Mouse (Mus musculus): ENCODE data around the gene Pirt. TPM values are rescaled to one million over a fixed set of nuclear protein-coding genes. Genes with fewer than 3 reads are reported as not detected.

Pirt gene
- not detected in 4 replicates for total RNA-seq (2023; ENCODE audit: inconsistent age)

DNA sequence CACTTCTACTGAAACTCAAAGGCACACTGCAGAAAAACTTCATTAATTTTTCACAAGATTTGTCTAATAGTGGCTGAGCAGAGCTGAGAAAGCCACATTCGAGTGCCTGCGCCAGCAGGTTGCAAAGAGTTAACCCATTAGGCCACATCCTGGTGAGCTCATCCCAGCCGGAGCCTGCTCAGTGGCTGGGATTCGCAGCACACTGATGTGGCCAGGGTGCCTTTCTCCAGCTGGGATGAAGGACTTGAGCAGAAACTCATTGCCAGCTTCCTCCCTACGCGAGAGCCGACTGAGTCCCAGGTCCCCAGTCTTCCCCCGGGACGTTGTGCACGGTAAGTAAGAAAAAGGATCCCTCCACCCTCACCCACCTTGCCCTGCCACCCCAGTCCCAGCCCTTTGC is at the start of gene Pirt:
Gene Pirt, plus strand, starts transcription at position 171 of the 400 bp plus-strand sequence.

DNA sequence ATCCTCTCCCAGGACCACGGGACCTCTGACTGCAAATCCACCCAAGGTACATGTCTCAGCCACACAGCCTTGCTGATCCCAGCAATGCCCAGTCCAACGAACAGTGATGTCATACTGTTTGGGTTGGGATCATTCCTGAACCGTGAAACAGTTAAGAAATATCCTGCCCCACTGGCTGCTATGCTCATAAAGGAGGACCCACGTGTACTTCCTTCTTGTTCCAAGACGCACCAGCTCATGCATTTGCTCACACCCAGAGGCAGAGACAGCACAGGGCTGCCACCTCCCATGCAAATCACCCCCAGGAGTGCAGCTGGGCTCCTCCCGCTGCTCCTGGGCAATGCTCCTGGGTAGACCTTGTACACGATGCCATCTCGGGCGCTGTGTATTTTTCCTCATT is 44.5 kb downstream of the Pirt start, which contains the start of gene Tmem238l:
Gene Tmem238l, plus strand, starts transcription at position 336 of the 400 bp plus-strand sequence.

Other genes starting within 250 kb of the Pirt start
- gene Tmem238l, start 44.7 kb downstream of the Pirt start, total RNA-seq (2023; ENCODE audit: inconsistent age): not detected in 4 replicates
- gene Tmem220, start 113.2 kb downstream of the Pirt start, total RNA-seq (2023; ENCODE audit: inconsistent age): 0.80 to 1.4 TPM (median 0.96 TPM) in 4 replicates
- gene Adprm, start 140.6 kb downstream of the Pirt start, total RNA-seq (2023; ENCODE audit: inconsistent age): 29.2 to 40.2 TPM (median 30.7 TPM) in 4 replicates
- 9.1 to 13.3 TPM (median 10.6 TPM) in 4 replicates for gene Sco1, start 140.7 kb downstream of the Pirt start, total RNA-seq (2023; ENCODE audit: inconsistent age)
- gene Myh3, start 166.3 kb downstream of the Pirt start, total RNA-seq (2023; ENCODE audit: inconsistent age): not detected in 4 replicates